Mouse (Mus musculus) liver, adult 2 months (tissue): Measurements from ENCODE around the gene Slc22a20.

Experiments
- CTCF ChIP-seq: fragments of 200-500 bp; IDR thresholded peaks from 2 replicates; pipeline ENCODE4 v1.5.1; 2011; ENCODE audit warnings: low read depth, low read length, control low read depth
- POLR2A ChIP-seq: fragments of 200-500 bp; IDR thresholded peaks from 2 replicates; pipeline ENCODE4 v1.6.1; 2011; ENCODE audit warnings: low read length, control low read depth; ENCODE audit not compliant: insufficient read depth; ENCODE audit errors: extremely low read depth

- TF ChIP-seq POLR2A (no peak), CTCF (no peak)
These were observed 41.8 kb downstream of the Slc22a20 start for GRCm38 (mm10) chr19:5944145-5944544.
